Mouse (Mus musculus) ES-Bruce4 (cell line): Measurements from ENCODE around the gene Prp2. TPM values are rescaled to one million over a fixed set of nuclear protein-coding genes. Genes with fewer than 3 reads are reported as not detected.
"Not testable (repeated sequence)": the region's sequence is repeated elsewhere in the genome, so short reads cannot be mapped to it uniquely, and the experiment has no call there.

Experiments used
- H3K27ac ChIP-seq: 2 replicates; pipeline ENCODE4 v1.5.1; 2012; ENCODE audit warnings: low read length, inconsistent platforms; ENCODE audit not compliant: insufficient read depth
- H3K27me3 ChIP-seq: 2 replicates; pipeline ENCODE4 v1.6.1; 2012; ENCODE audit warnings: mild to moderate bottlenecking, low read length, inconsistent platforms; ENCODE audit not compliant: control insufficient read depth, poor library complexity, insufficient read depth, severe bottlenecking
- H3K36me3 ChIP-seq: 2 replicates; pipeline ENCODE4 v1.6.1; 2012; ENCODE audit warnings: inconsistent platforms, mild to moderate bottlenecking, low read length, moderate library complexity; ENCODE audit not compliant: control insufficient read depth, poor library complexity, insufficient read depth, severe bottlenecking
- H3K4me1 ChIP-seq: one replicate; pipeline ENCODE4 v1.8.1; 2011; ENCODE audit warnings: low read length; ENCODE audit not compliant: control insufficient read depth, insufficient read depth
- H3K4me3 ChIP-seq: 2 replicates; pipeline ENCODE4 v1.5.1; 2011; ENCODE audit warnings: low read depth, mild to moderate bottlenecking, low read length
- H3K9ac ChIP-seq: 2 replicates; pipeline ENCODE4 v1.6.1; 2012; ENCODE audit warnings: low read depth, mild to moderate bottlenecking, inconsistent platforms; ENCODE audit not compliant: poor library complexity, severe bottlenecking
- H3K9me3 ChIP-seq: replicated peaks from 2 replicates; pipeline ENCODE4 v1.6.1; 2012; ENCODE audit warnings: mild to moderate bottlenecking, low read length, inconsistent platforms; ENCODE audit not compliant: control insufficient read depth, poor library complexity, insufficient read depth, severe bottlenecking
- CTCF ChIP-seq: IDR thresholded peaks from one replicate; pipeline ENCODE4 v1.8.1; 2011; ENCODE audit warnings: low read depth, low read length
- EP300 ChIP-seq: IDR thresholded peaks from 2 replicates; pipeline ENCODE4 v1.6.1; 2011; ENCODE audit warnings: low read depth, low read length; ENCODE audit not compliant: insufficient read depth
- POLR2A ChIP-seq: IDR thresholded peaks from one replicate; pipeline ENCODE4 v1.8.1; 2011; ENCODE audit warnings: low read length; ENCODE audit not compliant: insufficient read depth
- polyA plus RNA-seq: library from polyadenylated mRNA; stranded (reverse); fragments of >200 nt; gene quantifications from 2 replicates; pipeline ENCODE4 v1.2.4, GENCODE M21; 2011; ENCODE audit warnings: low read depth; ENCODE audit not compliant: missing spikeins, insufficient read depth, insufficient read length

Prp2 gene
- not detected in 2 replicates for polyA plus RNA-seq

- not testable (repeated sequence) for H3K27ac ChIP-seq, H3K9ac ChIP-seq, H3K9me3 ChIP-seq, H3K27me3 ChIP-seq, H3K36me3 ChIP-seq, H3K4me3 ChIP-seq, H3K4me1 ChIP-seq
Observed at GRCm38 (mm10) chr6:132595613-132596012, at the start of gene Prp2. Gene Prp2, plus strand, starts transcription at chr6:132595913.

GRCm38 (mm10) chr6:132569509-132569908 lies 26.2 kb upstream of the Prp2 start, which contains the start of gene Prh1:
Gene Prh1, plus strand, starts transcription at chr6:132569809.
- not testable (repeated sequence) for H3K9me3 ChIP-seq, H3K27ac ChIP-seq, H3K4me1 ChIP-seq, H3K9ac ChIP-seq, H3K4me3 ChIP-seq, H3K36me3 ChIP-seq, H3K27me3 ChIP-seq

GRCm38 (mm10) chr6:132649399-132649798 lies 53.7 kb downstream of the Prp2 start:
- no peaks in the 10 kb centered on the region for H3K9me3 ChIP-seq
- H3K36me3 ChIP-seq = no peaks in the 10 kb centered on the region
- no peak overlapping the region for H3K9ac ChIP-seq
- no peak for TF ChIP-seq CTCF
- no peak for TF ChIP-seq EP300
- TF ChIP-seq POLR2A = no peak
- no peaks in the 10 kb centered on the region for H3K4me1 ChIP-seq
- no peaks in the 10 kb centered on the region for H3K27me3 ChIP-seq
- H3K27ac ChIP-seq = no peak overlapping the region
- H3K4me3 ChIP-seq = no peak overlapping the region

Other genes starting within 250 kb of the Prp2 start
- gene Gm8882, start 231.8 kb upstream of the Prp2 start, polyA plus RNA-seq = not detected in 2 replicates
- not detected in 2 replicates for gene Prh1, start 26.1 kb upstream of the Prp2 start, polyA plus RNA-seq
- not detected in 2 replicates for gene A630073D07Rik, start 55.6 kb downstream of the Prp2 start, polyA plus RNA-seq
- gene Tas2r120, start 61.0 kb downstream of the Prp2 start, polyA plus RNA-seq = not detected in 2 replicates
- not detected in 2 replicates for gene Tas2r121, start 105.1 kb downstream of the Prp2 start, polyA plus RNA-seq
- gene Tas2r122, start 116.0 kb downstream of the Prp2 start, polyA plus RNA-seq = not detected in 2 replicates
- not detected in 2 replicates for gene Tas2r115, start 142.1 kb downstream of the Prp2 start, polyA plus RNA-seq
- gene Tas2r124, start 158.8 kb downstream of the Prp2 start, polyA plus RNA-seq = not detected in 2 replicates
- gene Tas2r102, start 166.2 kb downstream of the Prp2 start, polyA plus RNA-seq = not detected in 2 replicates
- not detected in 2 replicates for gene Tas2r136, start 182.2 kb downstream of the Prp2 start, polyA plus RNA-seq
- gene Tas2r117, start 206.9 kb downstream of the Prp2 start, polyA plus RNA-seq = not detected in 2 replicates